Mouse (Mus musculus) C2C12 (cell line): ENCODE measurements around the gene Fam207a.

Experiments used
- CTCF ChIP-seq: IDR thresholded peaks from one replicate; pipeline ENCODE4 v1.5.1; 2011; ENCODE audit not compliant: control insufficient read depth, insufficient read depth, insufficient read length
- FOSL1 ChIP-seq: IDR thresholded peaks from one replicate; pipeline ENCODE4 v1.8.0; 2011; ENCODE audit warnings: mild to moderate bottlenecking, low read length; ENCODE audit not compliant: poor library complexity, insufficient read depth, severe bottlenecking
- MAX ChIP-seq: IDR thresholded peaks from one replicate; pipeline ENCODE4 v1.6.1; 2011; ENCODE audit warnings: mild to moderate bottlenecking, control low read depth
- USF1 ChIP-seq: IDR thresholded peaks from one replicate; pipeline ENCODE4 v1.6.1; 2011; ENCODE audit warnings: low read depth, mild to moderate bottlenecking, control low read depth, moderate library complexity

- no peak for TF ChIP-seq USF1
- peak; percentile 86 for TF ChIP-seq CTCF
- TF ChIP-seq FOSL1, result no peak
- TF ChIP-seq MAX, result no peak
These were observed 6.0 kb downstream of the Fam207a start for GRCm38 (mm10) chr10:77509403-77510187.
